Mouse (Mus musculus) liver, embryonic 14.5 days (tissue): ENCODE results near the gene Ppm1f.
"Not testable (repeated sequence)": the region's sequence is repeated elsewhere in the genome, so short reads cannot be mapped to it uniquely, and the experiment has no call there.

Experiments used
- CTCF ChIP-seq: IDR thresholded peaks from 2 replicates; pipeline ENCODE4 v1.5.1; 2016; ENCODE audit warnings: antibody characterized with exemption, low read depth, control low read depth
- EP300 ChIP-seq: IDR thresholded peaks from 2 replicates; pipeline ENCODE4 v1.6.1; 2016; ENCODE audit warnings: antibody characterized with exemption, low read depth

DNA sequence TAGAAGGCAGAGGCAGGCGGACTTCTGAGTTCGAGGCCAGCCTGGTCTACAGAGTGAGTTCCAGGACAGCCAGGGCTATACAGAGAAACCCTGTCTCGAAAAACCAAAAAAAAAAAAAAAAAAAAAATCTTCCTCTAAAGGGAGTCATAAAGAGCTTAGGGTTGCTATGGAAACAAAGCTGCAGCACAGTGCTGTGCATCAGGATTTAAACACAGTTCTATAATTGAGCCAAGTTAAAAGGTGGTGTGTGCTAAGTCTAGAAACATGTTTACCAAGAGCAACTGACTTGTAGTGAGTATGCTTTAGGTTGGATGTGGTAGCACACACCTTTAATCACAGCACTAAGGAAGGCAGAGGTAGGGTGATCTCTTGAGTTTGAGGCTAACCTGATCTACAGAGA lies 32.6 kb downstream of the Ppm1f start:
- TF ChIP-seq EP300, CTCF: not testable (repeated sequence)
